Mouse (Mus musculus): ENCODE data around the gene Capn1. TPM values are rescaled to one million over a fixed set of nuclear protein-coding genes. Genes with fewer than 3 reads are reported as not detected.

Capn1 gene
- polyA plus RNA-seq, 1 experiment from 2014 or later, result 16.1 TPM

DNA sequence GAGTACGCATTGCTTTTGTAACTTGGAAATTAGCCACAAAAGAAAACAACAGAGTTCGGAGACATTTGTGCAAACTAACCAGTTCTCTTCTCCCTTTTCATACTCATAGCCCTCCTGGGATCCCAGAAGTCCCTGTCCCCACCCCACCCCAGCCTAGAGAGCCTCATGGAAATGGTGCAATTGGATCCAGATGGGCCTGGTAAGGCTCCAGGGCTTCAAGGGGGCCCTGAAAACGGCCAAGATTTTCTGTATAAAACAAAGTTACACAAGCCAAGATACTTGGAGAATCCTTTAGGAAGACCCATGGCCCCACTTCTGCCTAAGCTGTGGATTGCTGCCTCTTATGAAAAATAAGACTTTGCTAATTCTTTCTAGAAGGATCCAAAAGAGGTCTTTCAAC is 38.0 kb downstream of the Capn1 start:
- Histone ChIP-seq H3K4me2 (replicated peaks; ENCODE audit: low read depth, low read length) (no peak overlapping the region), H3K4me1 (ENCODE audit: control insufficient read depth, insufficient read depth, low read length) (no peaks in the 10 kb centered on the region), H3K9me3 (ENCODE audit: control insufficient read depth, low read depth, low read length) (no peaks in the 10 kb centered on the region), H3K27me3 (ENCODE audit: control insufficient read depth, insufficient read depth, low read length) (no peaks in the 10 kb centered on the region), H3K9ac (replicated peaks; ENCODE audit: low read depth, low read length) (no peak overlapping the region), H3K27ac (ENCODE audit: low read length) (no peak overlapping the region), H3K4me3 (ENCODE audit: low read depth, low read length) (no peak overlapping the region), H3K36me3 (ENCODE audit: control insufficient read depth, insufficient read depth, low read length) (no peaks in the 10 kb centered on the region)
- no peak for ATAC-seq (ENCODE audit: insufficient number of reproducible peaks, insufficient read depth, low FRiP score, low read depth)
- 80% methylated on average over 3 of the region's 3 CpGs for WGBS

DNA sequence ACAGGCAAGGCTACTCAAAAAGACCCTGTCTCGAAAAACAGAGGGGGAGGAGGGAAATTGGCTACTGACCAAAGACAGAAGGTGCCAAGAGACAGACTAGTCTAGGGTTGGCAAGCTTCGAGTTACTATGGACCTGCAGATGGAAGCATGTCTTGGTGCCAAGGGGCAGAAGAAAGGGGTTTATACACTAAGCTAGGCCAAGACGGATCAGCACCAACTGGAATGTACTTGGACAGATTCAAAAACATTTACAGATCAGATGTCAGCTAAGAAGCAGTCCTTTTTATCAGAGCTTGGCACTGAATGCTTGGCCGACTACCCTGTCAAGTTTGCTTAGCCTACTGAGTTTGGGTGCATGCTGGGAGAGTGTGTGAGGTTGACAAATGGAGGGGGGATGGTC is 40.0 kb downstream of the Capn1 start:
- no peaks in the 10 kb centered on the region for H3K36me3 ChIP-seq (ENCODE audit: control insufficient read depth, insufficient read depth, low read length)
- no peak overlapping the region for H3K4me2 ChIP-seq (replicated peaks; ENCODE audit: low read depth, low read length)
- no peak overlapping the region for H3K4me3 ChIP-seq (ENCODE audit: low read depth, low read length)
- no peak overlapping the region for H3K9ac ChIP-seq (replicated peaks; ENCODE audit: low read depth, low read length)
- H3K9me3 ChIP-seq (ENCODE audit: control insufficient read depth, low read depth, low read length), result no peaks in the 10 kb centered on the region
- no peaks in the 10 kb centered on the region for H3K4me1 ChIP-seq (ENCODE audit: control insufficient read depth, insufficient read depth, low read length)
- H3K27ac ChIP-seq (ENCODE audit: low read length), result no peak overlapping the region
- no peak for ATAC-seq (ENCODE audit: insufficient number of reproducible peaks, insufficient read depth, low FRiP score, low read depth)
- H3K27me3 ChIP-seq (ENCODE audit: control insufficient read depth, insufficient read depth, low read length), result no peaks in the 10 kb centered on the region
- 69% methylated on average over 4 of the region's 4 CpGs for WGBS

DNA sequence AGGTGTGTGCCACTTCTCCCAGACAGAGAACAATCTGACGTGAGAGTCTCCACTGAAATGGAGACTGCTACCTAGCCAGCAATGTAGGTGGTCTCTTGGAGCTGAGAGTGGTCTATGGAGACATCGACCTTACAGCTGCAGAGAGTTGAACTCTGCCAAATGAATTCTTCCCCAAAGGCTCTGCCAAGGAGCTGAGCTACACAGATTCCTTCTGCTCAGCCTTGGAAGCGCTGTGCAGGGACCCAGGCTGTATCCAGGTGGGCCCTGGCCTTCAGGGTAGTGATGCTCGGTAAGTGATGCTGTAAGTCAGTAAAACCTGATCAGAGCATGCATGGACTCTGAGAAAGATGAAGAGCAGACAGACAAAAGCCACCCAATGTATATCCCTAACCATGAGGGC is 40.6 kb downstream of the Capn1 start:
- no peak overlapping the region for H3K4me2 ChIP-seq (replicated peaks; ENCODE audit: low read depth, low read length)
- H3K9me3 ChIP-seq (ENCODE audit: control insufficient read depth, low read depth, low read length), result no peaks in the 10 kb centered on the region
- H3K4me3 ChIP-seq (ENCODE audit: low read depth, low read length), result no peak overlapping the region
- H3K27me3 ChIP-seq (ENCODE audit: control insufficient read depth, insufficient read depth, low read length), result no peaks in the 10 kb centered on the region
- ATAC-seq (ENCODE audit: insufficient number of reproducible peaks, insufficient read depth, low FRiP score, low read depth), result no peak
- H3K36me3 ChIP-seq (ENCODE audit: control insufficient read depth, insufficient read depth, low read length), result no peaks in the 10 kb centered on the region
- H3K27ac ChIP-seq (ENCODE audit: low read length), result no peak overlapping the region
- WGBS, result 68% methylated on average over 4 of the region's 4 CpGs
- H3K4me1 ChIP-seq (ENCODE audit: control insufficient read depth, insufficient read depth, low read length), result no peaks in the 10 kb centered on the region
- H3K9ac ChIP-seq (replicated peaks; ENCODE audit: low read depth, low read length), result no peak overlapping the region

DNA sequence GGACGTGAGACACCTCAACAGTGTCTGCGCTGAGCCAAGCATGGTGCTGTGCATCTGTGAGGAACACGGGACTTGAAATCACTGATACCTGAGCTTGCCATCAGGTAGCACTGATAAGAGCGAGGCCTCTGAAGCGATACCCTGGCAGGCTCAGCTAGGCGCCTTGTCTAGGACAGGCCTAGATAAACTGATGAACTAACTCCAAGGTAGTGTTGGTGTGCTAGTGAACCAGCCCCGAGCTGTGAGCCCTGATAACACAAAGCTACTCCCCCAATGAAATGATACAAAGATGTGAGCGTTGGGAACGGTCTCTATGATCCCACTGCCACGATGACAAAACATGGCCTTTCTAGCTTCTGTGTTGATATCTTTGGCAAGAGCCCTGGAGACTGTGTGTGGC is 48.0 kb downstream of the Capn1 start:
- ATAC-seq (ENCODE audit: insufficient number of reproducible peaks, insufficient read depth, low FRiP score, low read depth), result no peak
- Histone ChIP-seq H3K9ac (replicated peaks; ENCODE audit: low read depth, low read length) (no peak overlapping the region), H3K4me2 (replicated peaks; ENCODE audit: low read depth, low read length) (no peak overlapping the region), H3K4me1 (ENCODE audit: control insufficient read depth, insufficient read depth, low read length) (peaks cover 11% of the 10 kb centered on the region; the same call in 1 of the 2 replicates), H3K9me3 (ENCODE audit: control insufficient read depth, low read depth, low read length) (no peaks in the 10 kb centered on the region), H3K36me3 (ENCODE audit: control insufficient read depth, insufficient read depth, low read length) (no peaks in the 10 kb centered on the region), H3K27me3 (ENCODE audit: control insufficient read depth, insufficient read depth, low read length) (no peaks in the 10 kb centered on the region), H3K4me3 (ENCODE audit: low read depth, low read length) (no peak overlapping the region), H3K27ac (ENCODE audit: low read length) (no peak overlapping the region)
- WGBS, result 84% methylated on average over 10 of the region's 10 CpGs

DNA sequence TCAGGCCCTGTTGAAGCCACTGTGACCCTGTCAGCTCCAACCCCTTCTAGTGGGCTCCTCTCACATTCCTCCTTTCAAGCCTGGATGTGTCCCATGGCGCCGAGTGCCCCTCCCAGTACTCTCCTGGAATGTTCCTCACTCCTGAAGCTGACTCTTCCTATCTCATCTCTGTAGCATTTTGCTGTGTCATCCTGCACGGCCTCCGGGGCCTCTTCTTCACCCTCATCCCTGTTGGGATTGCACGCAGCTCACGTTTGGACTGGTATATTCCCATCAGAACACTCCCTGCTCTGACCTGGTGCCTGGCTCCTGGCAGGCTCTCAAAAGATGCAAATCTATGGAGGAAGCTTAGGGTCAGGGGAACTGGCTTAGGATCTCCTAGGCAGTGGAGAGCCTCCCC is 48.9 kb downstream of the Capn1 start:
- Histone ChIP-seq H3K27ac (ENCODE audit: low read length) (no peak overlapping the region), H3K4me3 (ENCODE audit: low read depth, low read length) (no peak overlapping the region), H3K36me3 (ENCODE audit: control insufficient read depth, insufficient read depth, low read length) (no peaks in the 10 kb centered on the region), H3K27me3 (ENCODE audit: control insufficient read depth, insufficient read depth, low read length) (no peaks in the 10 kb centered on the region), H3K4me1 (ENCODE audit: control insufficient read depth, insufficient read depth, low read length) (peaks cover 11% of the 10 kb centered on the region; the same call in 1 of the 2 replicates), H3K4me2 (replicated peaks; ENCODE audit: low read depth, low read length) (no peak overlapping the region), H3K9ac (replicated peaks; ENCODE audit: low read depth, low read length) (no peak overlapping the region), H3K9me3 (ENCODE audit: control insufficient read depth, low read depth, low read length) (no peaks in the 10 kb centered on the region)
- whole genome bisulfite sequencing, result 69% methylated on average over 6 of the region's 6 CpGs
- ATAC-seq (ENCODE audit: insufficient number of reproducible peaks, insufficient read depth, low FRiP score, low read depth), result no peak

DNA sequence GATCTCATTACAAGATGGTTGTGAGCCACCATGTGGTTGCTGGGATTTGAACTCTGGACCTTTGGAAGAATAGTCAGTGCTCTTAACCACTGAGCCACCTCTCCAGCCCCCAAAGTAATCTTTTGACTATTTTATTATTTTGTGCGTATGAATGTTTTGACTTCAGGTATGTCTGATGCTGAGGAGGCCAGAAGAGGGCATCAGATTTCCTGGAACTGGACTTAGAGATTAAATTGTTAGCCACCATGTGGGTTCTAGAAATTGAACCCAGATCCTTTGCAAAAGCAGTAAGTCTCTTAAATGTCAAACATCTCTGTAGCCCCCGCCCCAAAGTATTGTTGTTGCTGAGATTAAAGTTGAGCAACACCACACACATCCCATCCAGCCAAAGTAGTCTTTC is 49.8 kb downstream of the Capn1 start:
- Histone ChIP-seq H3K4me1 (ENCODE audit: control insufficient read depth, insufficient read depth, low read length) (peaks cover 11% of the 10 kb centered on the region; the same call in 1 of the 2 replicates), H3K4me3 (ENCODE audit: low read depth, low read length) (no peak overlapping the region), H3K27me3 (ENCODE audit: control insufficient read depth, insufficient read depth, low read length) (no peaks in the 10 kb centered on the region), H3K4me2 (replicated peaks; ENCODE audit: low read depth, low read length) (no peak overlapping the region), H3K27ac (ENCODE audit: low read length) (no peak overlapping the region), H3K9me3 (ENCODE audit: control insufficient read depth, low read depth, low read length) (no peaks in the 10 kb centered on the region), H3K36me3 (ENCODE audit: control insufficient read depth, insufficient read depth, low read length) (peaks cover 4% of the 10 kb centered on the region), H3K9ac (replicated peaks; ENCODE audit: low read depth, low read length) (no peak overlapping the region)
- ATAC-seq (ENCODE audit: insufficient number of reproducible peaks, insufficient read depth, low FRiP score, low read depth), result no peak
- WGBS, result 88% methylated on average over 2 of the region's 2 CpGs

DNA sequence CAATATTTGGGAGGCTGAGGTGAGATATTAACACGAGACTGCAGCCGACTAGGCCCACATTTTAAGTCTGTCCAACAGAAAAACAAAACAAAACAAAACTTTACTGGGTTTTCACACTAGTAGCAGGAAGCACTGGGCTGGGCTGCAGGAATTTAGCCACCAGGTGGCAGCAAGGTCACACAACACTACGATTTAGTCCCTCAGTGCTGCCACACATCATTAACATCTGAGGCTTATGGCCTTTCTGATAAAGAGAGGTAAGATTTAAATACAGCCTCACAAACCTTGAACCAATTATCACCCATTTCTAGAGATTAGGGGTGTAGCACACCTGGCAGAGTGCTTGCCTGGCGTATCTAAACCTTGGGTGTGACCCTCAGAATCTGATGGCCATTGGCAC is 50.4 kb downstream of the Capn1 start:
- no peak overlapping the region for H3K27ac ChIP-seq (ENCODE audit: low read length)
- no peak for ATAC-seq (ENCODE audit: insufficient number of reproducible peaks, insufficient read depth, low FRiP score, low read depth)
- H3K4me3 ChIP-seq (ENCODE audit: low read depth, low read length), result no peak overlapping the region
- no peaks in the 10 kb centered on the region for H3K27me3 ChIP-seq (ENCODE audit: control insufficient read depth, insufficient read depth, low read length)
- H3K4me1 ChIP-seq (ENCODE audit: control insufficient read depth, insufficient read depth, low read length), result peaks cover 11% of the 10 kb centered on the region; the same call in 1 of the 2 replicates
- H3K36me3 ChIP-seq (ENCODE audit: control insufficient read depth, insufficient read depth, low read length), result peaks cover 4% of the 10 kb centered on the region
- no peak overlapping the region for H3K9ac ChIP-seq (replicated peaks; ENCODE audit: low read depth, low read length)
- H3K9me3 ChIP-seq (ENCODE audit: control insufficient read depth, low read depth, low read length), result no peaks in the 10 kb centered on the region
- WGBS, result 8% methylated on average over 4 of the region's 4 CpGs
- H3K4me2 ChIP-seq (replicated peaks; ENCODE audit: low read depth, low read length), result no peak overlapping the region

DNA sequence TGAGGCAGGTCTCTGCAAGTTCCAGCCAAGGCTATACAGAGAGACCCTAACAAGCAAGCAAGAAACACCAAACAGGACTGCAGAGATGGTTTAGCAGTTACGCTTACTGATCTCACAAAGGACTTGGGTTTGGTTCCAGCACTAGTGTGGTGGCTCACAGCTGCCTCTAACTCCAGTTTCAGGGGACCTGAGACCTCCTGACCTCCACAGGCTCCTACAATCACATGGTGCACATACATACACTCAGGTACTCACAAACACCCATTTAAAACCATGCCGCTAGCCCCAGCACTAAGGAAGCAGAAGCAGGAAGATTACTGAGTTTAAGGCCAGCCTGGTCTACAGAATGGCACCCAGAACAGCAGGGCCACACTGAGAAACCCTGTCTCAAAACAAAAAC is 50.9 kb downstream of the Capn1 start:
- H3K4me3 ChIP-seq (ENCODE audit: low read depth, low read length), result peak overlapping the region; percentile 71; the same call in 1 of the 2 replicates
- 83% methylated on average over 2 of the region's 2 CpGs for WGBS
- H3K36me3 ChIP-seq (ENCODE audit: control insufficient read depth, insufficient read depth, low read length), result peaks cover 4% of the 10 kb centered on the region
- no peak overlapping the region for H3K27ac ChIP-seq (ENCODE audit: low read length)
- H3K27me3 ChIP-seq (ENCODE audit: control insufficient read depth, insufficient read depth, low read length), result no peaks in the 10 kb centered on the region
- no peak for ATAC-seq (ENCODE audit: insufficient number of reproducible peaks, insufficient read depth, low FRiP score, low read depth)
- no peak overlapping the region for H3K9ac ChIP-seq (replicated peaks; ENCODE audit: low read depth, low read length)
- peak overlapping the region; percentile 74 for H3K4me2 ChIP-seq (replicated peaks; ENCODE audit: low read depth, low read length)
- H3K9me3 ChIP-seq (ENCODE audit: control insufficient read depth, low read depth, low read length), result no peaks in the 10 kb centered on the region
- H3K4me1 ChIP-seq (ENCODE audit: control insufficient read depth, insufficient read depth, low read length), result peaks cover 11% of the 10 kb centered on the region; the same call in 1 of the 2 replicates

DNA sequence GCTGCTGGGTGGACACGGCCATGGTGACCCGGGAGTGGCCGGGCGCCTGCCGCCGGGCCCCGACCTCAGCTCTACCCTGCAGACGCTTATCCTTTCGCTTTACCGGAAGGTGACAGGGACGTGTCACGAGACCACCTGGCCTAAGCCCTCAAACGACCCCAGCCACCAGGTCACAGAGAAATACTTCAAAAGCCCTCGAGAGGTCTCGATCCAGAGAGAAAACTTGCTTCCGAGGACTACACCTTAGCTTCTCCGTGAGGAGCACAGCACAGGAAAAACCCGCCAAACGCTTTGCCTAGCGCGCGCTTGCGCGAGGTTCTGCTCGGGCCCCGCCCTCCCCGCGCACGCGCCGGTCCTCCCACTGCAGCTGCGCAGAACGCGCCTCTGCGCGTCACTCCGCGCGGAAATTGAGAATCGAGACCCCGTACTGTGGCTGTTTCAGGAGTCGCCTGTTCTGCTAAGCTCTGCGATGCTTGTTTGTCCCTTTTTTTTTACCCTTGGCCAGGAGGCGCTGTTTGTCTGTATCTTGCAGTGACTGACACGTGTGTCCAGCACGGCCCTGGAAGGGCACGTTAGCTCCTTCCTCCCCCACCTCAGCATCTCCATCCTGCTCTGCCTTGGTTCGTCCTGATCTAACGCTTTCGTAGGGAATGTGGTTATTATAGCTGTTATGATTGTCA is 51.7 kb downstream of the Capn1 start, which contains the start of gene Pola2:
Pola2 (minus strand) TSS at position 320 of the 680 bp plus-strand sequence.
- WGBS, result under 1% methylated on average over 50 of the region's 50 CpGs
- 0 out of 2 replicates have a peak within 1 kb of the TSS, but pooled peaks have one; percentile 7 for H3K27ac ChIP-seq (ENCODE audit: low read length)
- no peaks in the 10 kb centered on the region for H3K9me3 ChIP-seq (ENCODE audit: control insufficient read depth, low read depth, low read length)
- peak within 1 kb of the TSS; percentile 71 for H3K4me3 ChIP-seq (ENCODE audit: low read depth, low read length)
- peaks cover 4% of the 10 kb centered on the region for H3K36me3 ChIP-seq (ENCODE audit: control insufficient read depth, insufficient read depth, low read length)
- peaks cover 11% of the 10 kb centered on the region; the same call in 1 of the 2 replicates for H3K4me1 ChIP-seq (ENCODE audit: control insufficient read depth, insufficient read depth, low read length)
- H3K9ac ChIP-seq (replicated peaks; ENCODE audit: low read depth, low read length), result peak within 1 kb of the TSS; percentile 66
- peak within 1 kb of the TSS; percentile 74 for H3K4me2 ChIP-seq (replicated peaks; ENCODE audit: low read depth, low read length)
- peak; percentile 85 for ATAC-seq (ENCODE audit: insufficient number of reproducible peaks, insufficient read depth, low FRiP score, low read depth)
- no peaks in the 10 kb centered on the region for H3K27me3 ChIP-seq (ENCODE audit: control insufficient read depth, insufficient read depth, low read length)

Data from stomach, embryonic 14.5 days (tissue).